Mouse (Mus musculus) stomach, embryonic 14.5 days (tissue): ENCODE data around the gene Dclre1b. TPM values are rescaled to one million over a fixed set of nuclear protein-coding genes. Genes with fewer than 3 reads are reported as not detected.
A peak's percentile ranks its signal among the peaks of the same experiment; 100 is the strongest.
"Not testable (repeated sequence)": the region's sequence is repeated elsewhere in the genome, so short reads cannot be mapped to it uniquely, and the experiment has no call there.

Experiments used
- ATAC-seq: fragments of 200-750 bp; cut with Nextera tagmentation; 2 replicates; pipeline ENCODE4 v1.8.0; 2017; ENCODE audit warnings: low read depth, moderate TSS enrichment; ENCODE audit not compliant: insufficient number of reproducible peaks, insufficient read depth, low FRiP score
- H3K27ac ChIP-seq: fragments of 300-500 bp; sonication (generic); 2 replicates; pipeline ENCODE4 v1.5.1; 2014; ENCODE audit warnings: mild to moderate bottlenecking, low read length, moderate library complexity, mixed read lengths
- H3K27me3 ChIP-seq: fragments of 300-500 bp; sonication (generic); 2 replicates; pipeline ENCODE4 v1.6.1; 2014; ENCODE audit warnings: low read length, control low read depth, mixed read lengths; ENCODE audit not compliant: control insufficient read depth, insufficient read depth
- H3K36me3 ChIP-seq: fragments of 300-500 bp; sonication (generic); 2 replicates; pipeline ENCODE4 v1.6.1; 2014; ENCODE audit warnings: mild to moderate bottlenecking, control low read depth, low read length, moderate library complexity, mixed read lengths; ENCODE audit not compliant: control insufficient read depth, insufficient read depth
- H3K4me1 ChIP-seq: fragments of 300-500 bp; sonication (generic); 2 replicates; pipeline ENCODE4 v1.6.1; 2014; ENCODE audit warnings: low read length, control low read depth, mixed read lengths; ENCODE audit not compliant: control insufficient read depth, insufficient read depth
- H3K4me2 ChIP-seq: fragments of 300-500 bp; sonication (generic); replicated peaks from 2 replicates; pipeline ENCODE4 v1.6.1; 2014; ENCODE audit warnings: low read depth, low read length, control low read depth
- H3K4me3 ChIP-seq: fragments of 300-500 bp; sonication (generic); 2 replicates; pipeline ENCODE4 v1.5.1; 2014; ENCODE audit warnings: low read depth, low read length, control low read depth
- H3K9ac ChIP-seq: fragments of 300-500 bp; sonication (generic); replicated peaks from 2 replicates; pipeline ENCODE4 v1.6.1; 2014; ENCODE audit warnings: low read depth, mild to moderate bottlenecking, control low read depth, low read length, moderate library complexity, mixed read lengths
- H3K9me3 ChIP-seq: fragments of 300-500 bp; sonication (generic); 2 replicates; pipeline ENCODE4 v1.6.1; 2016; ENCODE audit warnings: low read depth, low read length, control low read depth; ENCODE audit not compliant: control insufficient read depth
- WGBS: fragments of 180-500 bp; shearing (Covaris S2); extraction: QIAGEN DNeasy Blood & Tissue Kit; methylation state at CpG from one replicate; pipeline ENCODE4 v1.1.7; 2014; 5-methylcytosine and 5-hydroxymethylcytosine counted together
- polyA plus RNA-seq: library from polyadenylated mRNA; unstranded; fragments of >200 nt; fragmentation: Nextera tagmentation; extraction: Ambion mirVana; gene quantifications from 2 replicates; pipeline ENCODE4 v1.2.1, GENCODE M21; 2014

Gene Dclre1b
- polyA plus RNA-seq, 1 experiment from 2014 or later: 30.9 TPM

DNA sequence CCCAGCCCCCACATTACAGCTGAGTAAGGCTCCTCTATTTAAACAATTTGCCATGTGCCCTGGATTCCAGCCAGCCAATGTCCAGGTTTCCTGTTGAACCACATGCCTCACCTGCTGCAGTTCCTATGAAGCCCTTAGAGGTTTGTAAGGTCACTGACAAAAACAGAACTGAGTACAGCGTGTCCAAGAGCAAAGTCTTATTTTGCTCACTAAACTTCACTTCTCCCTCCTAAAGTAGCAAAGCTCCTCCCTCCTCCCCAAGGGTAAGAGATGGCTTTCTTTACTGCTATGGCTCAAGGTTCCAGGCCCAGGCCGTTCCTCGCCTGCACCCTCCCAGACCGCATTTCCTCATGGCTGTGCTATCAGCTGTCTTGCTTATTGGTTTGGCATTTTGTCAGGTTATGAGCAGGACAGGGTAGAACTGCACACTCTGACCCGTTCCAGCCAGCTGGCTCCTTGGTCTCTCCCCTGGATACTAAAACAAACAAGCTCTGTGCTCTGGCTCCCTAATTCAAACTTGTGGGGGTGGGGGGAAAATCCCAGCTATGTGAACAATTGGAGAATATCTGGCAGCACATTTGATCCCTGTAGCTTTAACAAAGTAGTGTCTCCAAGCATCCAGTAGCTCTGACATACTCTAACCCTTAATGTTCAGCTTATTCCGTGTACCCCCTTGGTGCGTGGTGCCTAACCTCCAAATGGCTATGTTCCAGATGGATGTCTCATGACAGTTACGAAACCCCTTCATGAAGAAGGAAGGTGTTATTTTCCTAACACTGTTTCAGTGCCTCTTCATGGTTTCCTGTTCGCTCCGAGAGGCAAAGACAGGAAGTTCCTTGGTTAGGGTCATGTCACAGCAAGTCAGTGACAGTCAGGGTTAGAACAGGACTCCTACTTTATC, 7.4 kb downstream of the Dclre1b start:
- ATAC-seq: peak; percentile 72; the same call in 1 of the 2 replicates
- Histone ChIP-seq H3K4me3 (no peak overlapping the region), H3K36me3 (peaks cover 27% of the 10 kb centered on the region), H3K27ac (peak overlapping the region; percentile 44; the same call in 1 of the 2 replicates), H3K4me2 (no peak overlapping the region), H3K9ac (no peak overlapping the region), H3K27me3 (no peaks in the 10 kb centered on the region), H3K4me1 (no peaks in the 10 kb centered on the region), H3K9me3 (no peaks in the 10 kb centered on the region)
- WGBS: 62% methylated on average over 10 of the region's 10 CpGs

DNA sequence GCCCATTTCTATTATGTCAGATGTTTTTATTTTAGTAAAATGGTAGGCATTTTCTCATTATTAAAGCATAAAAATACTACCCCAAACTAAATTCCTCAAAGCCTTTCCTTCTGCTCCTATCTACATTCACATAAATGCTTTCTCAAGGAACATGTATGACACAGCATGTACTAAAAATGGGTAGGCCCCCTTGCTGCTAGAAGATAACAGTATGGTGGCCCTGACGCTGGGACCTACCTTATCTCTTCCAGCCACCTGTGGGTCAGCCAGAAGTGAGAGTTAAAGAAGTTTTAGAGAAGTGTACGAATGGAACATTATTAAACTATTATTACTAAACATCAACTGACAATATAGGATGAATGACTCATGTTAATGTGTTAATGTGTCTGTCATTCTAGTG, 9.7 kb downstream of the Dclre1b start:
- Histone ChIP-seq H3K9ac (no peak overlapping the region), H3K4me3 (no peak overlapping the region), H3K36me3 (peaks cover 19% of the 10 kb centered on the region), H3K4me1 (no peaks in the 10 kb centered on the region), H3K9me3 (no peaks in the 10 kb centered on the region), H3K4me2 (no peak overlapping the region), H3K27me3 (no peaks in the 10 kb centered on the region), H3K27ac (no peak overlapping the region)
- WGBS: 76% methylated on average over 2 of the region's 2 CpGs
- 0 out of 2 replicates have a peak, but pooled peaks have one; percentile 58 for ATAC-seq

DNA sequence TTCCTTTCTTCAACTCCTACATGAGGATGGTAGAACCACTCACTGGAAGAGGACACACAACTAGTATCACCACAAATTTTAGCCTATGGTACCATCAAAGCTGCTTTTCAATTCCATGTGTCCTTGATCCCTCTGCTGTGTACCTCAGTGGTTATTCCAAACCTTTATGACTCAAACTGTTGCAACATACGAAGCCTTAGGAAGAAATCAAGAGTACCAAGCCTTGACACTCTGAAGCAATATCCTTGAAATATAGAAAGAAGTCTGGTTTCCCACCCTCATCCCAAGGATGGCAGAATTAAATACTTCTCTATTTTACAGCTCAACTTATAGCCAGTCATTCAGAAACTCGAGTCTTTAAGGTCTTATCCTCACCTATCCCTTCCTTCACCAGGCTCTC, 12.9 kb downstream of the Dclre1b start:
- ATAC-seq: no peak
- H3K27ac ChIP-seq: no peak overlapping the region
- no peaks in the 10 kb centered on the region for H3K9me3 ChIP-seq
- no peaks in the 10 kb centered on the region; the same call in 1 of the 2 replicates for H3K36me3 ChIP-seq
- no peak overlapping the region for H3K4me2 ChIP-seq
- H3K9ac ChIP-seq: no peak overlapping the region
- 63% methylated on average over 2 of the region's 2 CpGs for WGBS
- no peak overlapping the region for H3K4me3 ChIP-seq
- no peaks in the 10 kb centered on the region for H3K4me1 ChIP-seq
- no peaks in the 10 kb centered on the region for H3K27me3 ChIP-seq

DNA sequence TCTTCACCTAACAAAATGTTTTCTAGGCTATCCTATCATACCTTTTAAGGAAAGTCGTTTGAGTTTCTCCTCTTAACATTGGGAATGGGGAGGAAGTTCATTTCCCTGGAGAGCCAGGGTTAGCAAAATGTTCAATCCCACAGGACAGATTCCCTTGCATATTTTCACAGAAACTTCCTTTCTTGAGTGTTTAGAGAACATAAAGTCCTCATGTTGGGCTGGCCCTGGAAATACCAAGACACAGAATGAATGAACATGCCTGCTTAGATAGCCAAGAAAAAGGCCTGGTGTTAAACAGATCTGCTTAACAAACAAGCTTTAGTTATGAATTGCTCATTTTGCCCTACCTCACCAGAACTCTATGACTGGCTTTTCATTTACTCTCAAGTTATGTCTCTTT, 16.7 kb downstream of the Dclre1b start:
- 70% methylated on average over 1 of the region's 1 CpGs for WGBS
- H3K9ac ChIP-seq: no peak overlapping the region
- no peak for ATAC-seq

DNA sequence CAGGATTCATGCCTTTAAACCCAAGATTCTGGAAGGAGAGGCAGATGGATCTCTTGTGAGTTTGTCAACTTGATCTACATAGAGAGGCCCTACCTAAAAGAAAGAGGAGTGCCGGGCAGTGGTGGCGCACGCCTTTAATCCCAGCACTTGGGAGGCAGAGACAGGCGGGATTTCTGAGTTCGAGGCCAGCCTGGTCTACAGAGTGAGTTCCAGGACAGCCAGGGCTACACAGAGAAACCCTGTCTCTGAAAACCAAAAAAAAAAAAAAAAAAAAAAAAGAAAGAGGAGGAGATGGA, 17.2 kb downstream of the Dclre1b start:
- not testable (repeated sequence) for H3K27ac ChIP-seq, H3K9ac ChIP-seq, H3K36me3 ChIP-seq, H3K4me3 ChIP-seq, ATAC-seq, H3K27me3 ChIP-seq, H3K9me3 ChIP-seq
- Histone ChIP-seq H3K4me2 (peak overlapping the region; percentile 88; the same call in 1 of the 2 replicates), H3K4me1 (peaks cover 13% of the 10 kb centered on the region; the same call in 1 of the 2 replicates)
- 83% methylated on average over 5 of the region's 5 CpGs for WGBS

More for the DNA sequence above, 16.7 kb downstream of the Dclre1b start:
- Histone ChIP-seq H3K4me3 (no peak overlapping the region), H3K4me2 (no peak overlapping the region), H3K27ac (no peak overlapping the region), H3K36me3 (no peaks in the 10 kb centered on the region), H3K9me3 (no peaks in the 10 kb centered on the region), H3K4me1 (peaks cover 13% of the 10 kb centered on the region; the same call in 1 of the 2 replicates), H3K27me3 (no peaks in the 10 kb centered on the region)

DNA sequence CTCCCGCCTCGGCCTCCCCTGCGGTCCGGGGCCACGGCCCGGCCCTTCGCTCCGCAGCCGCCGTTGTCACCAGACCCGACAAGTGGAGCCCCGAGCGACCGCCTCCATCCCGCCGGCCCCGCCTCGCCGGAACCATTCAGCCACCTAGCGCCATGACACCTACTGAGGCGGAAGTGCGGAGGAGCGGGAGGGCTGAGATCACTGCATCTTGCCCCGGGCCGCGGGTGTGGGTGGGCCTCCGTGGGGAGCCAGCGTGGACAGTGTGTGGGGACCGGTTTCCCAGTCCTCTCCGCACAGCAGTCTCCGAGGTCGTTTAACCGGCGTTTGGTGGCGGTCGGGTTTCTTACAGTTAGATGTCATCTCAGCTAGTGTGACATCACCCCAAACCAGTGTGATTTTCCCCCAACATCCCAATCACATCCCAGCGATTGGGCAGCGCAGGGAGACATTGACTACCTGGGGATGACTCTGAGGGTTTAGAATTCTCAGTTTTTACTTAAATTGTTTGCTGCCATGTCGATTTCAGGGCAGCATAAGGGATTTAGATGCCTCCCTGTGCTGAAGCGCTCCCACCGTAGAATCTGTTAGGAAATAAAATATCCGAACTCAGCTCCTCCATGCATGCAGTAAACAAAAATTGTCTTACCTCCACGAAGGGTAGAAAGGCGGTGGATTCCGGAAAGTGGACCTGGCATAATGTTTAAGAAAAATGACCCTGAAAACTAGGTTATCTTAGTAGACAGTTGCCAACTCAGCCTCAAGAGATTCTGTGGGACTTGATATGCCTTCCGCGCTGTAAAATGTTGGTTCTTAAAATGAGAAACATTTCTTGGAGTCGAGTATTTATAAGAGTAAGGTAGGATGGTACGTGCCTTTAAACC, 17.8 kb downstream of the Dclre1b start, which contains the start of gene Hipk1:
TSS of gene Hipk1 (minus strand) at position 334 of the 881 bp plus-strand sequence.
- Histone ChIP-seq H3K27me3 (no peaks in the 10 kb centered on the region), H3K9me3 (no peaks in the 10 kb centered on the region), H3K4me3 (peak within 1 kb of the TSS; percentile 94), H3K4me1 (peaks cover 13% of the 10 kb centered on the region; the same call in 1 of the 2 replicates), H3K27ac (peak within 1 kb of the TSS; percentile 82), H3K9ac (peak within 1 kb of the TSS; percentile 98), H3K36me3 (no peaks in the 10 kb centered on the region), H3K4me2 (peak within 1 kb of the TSS; percentile 88)
- ATAC-seq: peak; percentile 95
- 9% methylated on average over 49 of the region's 49 CpGs for WGBS

DNA sequence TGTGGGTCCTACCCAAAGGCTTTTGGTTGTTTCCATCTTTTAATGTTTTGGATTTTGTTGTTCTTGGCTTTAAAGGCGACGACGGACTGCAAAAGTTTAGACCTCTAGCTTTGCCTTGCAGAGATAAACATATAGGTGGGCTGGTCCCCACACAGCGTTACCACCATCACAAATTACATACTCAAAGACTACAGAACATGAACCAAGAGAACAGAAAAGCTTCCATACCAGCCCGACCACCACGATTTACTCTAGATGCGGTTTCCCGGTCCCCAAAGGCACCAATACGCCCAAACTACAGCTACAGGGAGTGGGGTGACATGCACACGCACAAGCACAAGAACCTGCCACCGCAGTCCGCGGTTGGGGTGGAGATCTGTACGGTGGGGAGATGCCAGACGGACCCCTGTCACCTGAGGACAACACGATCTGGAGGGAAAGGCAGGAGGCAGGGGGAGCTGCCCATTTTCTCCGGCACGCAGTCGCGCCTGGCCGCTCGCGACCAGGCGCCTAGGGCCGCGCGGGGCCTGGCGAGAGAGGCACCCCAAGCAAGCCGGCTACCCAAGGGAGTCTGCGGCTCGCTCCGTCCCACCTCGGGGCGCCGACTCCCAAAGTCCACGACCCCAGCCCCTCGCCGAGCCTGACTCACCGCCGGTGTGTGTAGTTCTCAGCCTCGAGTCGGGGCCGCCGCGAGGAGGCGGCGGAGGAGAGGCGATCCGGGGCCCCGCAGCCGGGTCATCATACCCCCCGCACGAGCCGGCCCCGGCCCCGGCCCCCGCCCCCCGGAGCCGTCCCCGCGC, 18.7 kb downstream of the Dclre1b start:
- H3K4me1 ChIP-seq: peaks cover 13% of the 10 kb centered on the region; the same call in 1 of the 2 replicates
- peak overlapping the region; percentile 82 for H3K27ac ChIP-seq
- no peaks in the 10 kb centered on the region for H3K9me3 ChIP-seq
- 1% methylated on average over 58 of the region's 61 CpGs for WGBS
- no peaks in the 10 kb centered on the region for H3K27me3 ChIP-seq
- peak; percentile 76 for ATAC-seq
- H3K36me3 ChIP-seq: no peaks in the 10 kb centered on the region
- peak overlapping the region; percentile 88 for H3K4me2 ChIP-seq
- peak overlapping the region; percentile 94 for H3K4me3 ChIP-seq
- peak overlapping the region; percentile 98 for H3K9ac ChIP-seq
